Mouse (Mus musculus): ENCODE measurements around the gene Ano6. TPM values are rescaled to one million over a fixed set of nuclear protein-coding genes. Genes with fewer than 3 reads are reported as not detected.
A peak's percentile ranks its signal among the peaks of the same experiment; 100 is the strongest.

The Ano6 gene
- polyA plus RNA-seq, 1 experiment from 2014 or later = 40.8 TPM

DNA sequence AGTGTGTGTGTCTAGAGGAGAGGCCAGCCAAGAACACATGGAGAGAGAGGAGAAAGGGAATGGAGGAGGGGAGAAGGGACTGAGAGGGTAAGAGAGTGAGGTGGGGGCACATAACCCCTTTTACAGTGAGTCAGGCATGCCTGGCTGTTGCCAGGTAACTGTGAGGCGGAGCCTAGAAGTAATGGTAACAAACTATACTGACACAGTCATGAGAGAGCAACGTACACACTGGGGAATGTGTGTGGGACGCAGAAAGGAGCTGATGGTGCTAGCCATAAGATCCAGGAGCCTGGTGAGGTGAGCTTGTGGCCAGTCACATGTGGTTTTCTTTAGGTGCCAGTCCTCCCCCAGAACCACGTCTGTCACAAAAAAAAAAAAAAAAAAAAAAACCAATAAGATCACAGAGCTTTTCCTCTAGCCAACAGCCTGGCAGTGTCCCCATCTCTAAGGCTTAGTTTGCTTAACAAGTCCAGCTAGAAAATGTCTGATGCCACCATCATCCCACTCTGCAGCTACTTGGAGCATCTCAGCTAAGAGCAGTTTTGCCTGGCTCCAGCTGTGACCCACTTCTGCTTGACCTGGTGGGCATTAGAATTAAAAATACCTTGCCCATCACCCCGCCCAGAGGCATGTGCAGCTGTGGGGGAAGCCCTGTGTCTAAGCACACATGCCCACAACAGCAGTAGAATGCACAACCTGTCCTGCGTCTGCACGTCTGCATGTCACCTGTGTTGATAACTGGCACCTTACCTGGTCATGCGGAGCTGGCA lies 186.7 kb downstream of the Ano6 start:
- Histone ChIP-seq H3K36me3 (peaks cover 21% of the 10 kb centered on the region), H3K4me3 (no peak overlapping the region), H3K27ac (no peak overlapping the region), H3K27me3 (ENCODE audit: insufficient read depth, poor library complexity, severe bottlenecking) (no peaks in the 10 kb centered on the region), H3K4me1 (peaks cover 13% of the 10 kb centered on the region), H3K9me3 (no peaks in the 10 kb centered on the region)
- 79% methylated on average over 8 of the region's 8 CpGs for WGBS
- no peak for DNase-seq (ENCODE audit: low spot score)

DNA sequence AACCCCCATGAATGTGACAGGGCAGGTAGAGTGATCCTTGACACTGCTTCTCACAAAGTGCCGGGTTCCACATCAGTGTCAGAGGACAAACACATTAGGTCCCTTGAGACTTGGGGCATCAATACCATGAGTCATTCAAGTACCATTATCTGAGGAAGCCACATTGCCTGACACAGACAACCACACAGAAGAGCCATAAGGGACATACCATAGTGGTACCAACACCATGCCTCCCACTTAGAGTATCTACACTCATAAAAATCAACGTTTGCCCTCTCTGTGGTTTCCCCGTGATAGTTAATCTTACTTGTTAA lies 187.3 kb downstream of the Ano6 start:
- Histone ChIP-seq H3K27ac (no peak overlapping the region), H3K9me3 (no peaks in the 10 kb centered on the region), H3K36me3 (peaks cover 16% of the 10 kb centered on the region), H3K27me3 (ENCODE audit: insufficient read depth, poor library complexity, severe bottlenecking) (no peaks in the 10 kb centered on the region), H3K4me1 (peaks cover 13% of the 10 kb centered on the region), H3K4me3 (no peak overlapping the region)
- 86% methylated on average over 3 of the region's 3 CpGs for WGBS
- DNase-seq (ENCODE audit: low spot score) = no peak

DNA sequence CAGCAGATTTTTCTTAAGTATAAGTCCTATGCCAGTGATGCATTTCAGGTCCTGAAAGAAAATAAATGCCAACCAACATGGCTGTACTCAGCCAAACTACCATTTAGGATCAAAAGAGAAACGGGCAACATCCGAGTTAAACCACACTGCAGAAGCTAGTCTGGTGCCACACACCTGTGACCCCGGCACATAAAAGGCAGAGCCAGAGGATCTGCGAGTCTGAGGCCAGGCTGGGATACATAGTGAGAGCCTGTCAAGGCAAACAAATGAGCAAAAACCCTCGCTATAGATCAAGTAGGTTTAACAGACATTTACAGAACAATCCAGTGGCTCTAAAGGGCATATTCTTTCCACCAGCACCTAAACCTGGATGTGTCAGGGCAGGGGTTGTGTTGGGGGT lies 190.0 kb downstream of the Ano6 start:
- 71% methylated on average over 5 of the region's 5 CpGs for WGBS
- no peaks in the 10 kb centered on the region for H3K36me3 ChIP-seq
- H3K27me3 ChIP-seq (ENCODE audit: insufficient read depth, poor library complexity, severe bottlenecking) = no peaks in the 10 kb centered on the region
- no peaks in the 10 kb centered on the region for H3K9me3 ChIP-seq
- peaks cover 13% of the 10 kb centered on the region for H3K4me1 ChIP-seq
- no peak for DNase-seq (ENCODE audit: low spot score)
- no peak overlapping the region for H3K4me3 ChIP-seq
- no peak overlapping the region for H3K27ac ChIP-seq

DNA sequence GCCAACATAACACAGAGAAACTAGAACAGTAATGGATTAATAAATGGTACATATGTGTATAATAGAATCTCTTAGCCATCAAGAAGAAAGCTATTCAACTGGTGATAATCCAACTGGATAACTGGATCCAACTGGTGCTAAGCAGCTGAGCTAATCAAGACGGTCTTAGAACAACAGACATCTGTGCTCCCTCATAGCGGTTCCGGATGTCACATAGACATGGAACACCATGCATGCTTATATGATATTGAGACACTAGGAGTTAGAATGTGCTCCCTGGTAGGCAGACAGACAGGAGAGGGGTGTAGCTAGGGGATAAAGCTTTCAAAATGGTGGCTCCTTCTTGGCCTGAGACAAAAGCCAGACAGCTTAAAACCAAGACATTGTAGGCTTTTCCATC lies 197.3 kb downstream of the Ano6 start:
- Histone ChIP-seq H3K9me3 (0 out of 2 replicates have a peak, but pooled peaks cover 6% of the 10 kb centered on the region), H3K27me3 (ENCODE audit: insufficient read depth, poor library complexity, severe bottlenecking) (no peaks in the 10 kb centered on the region), H3K27ac (no peak overlapping the region), H3K4me3 (no peak overlapping the region), H3K4me1 (no peaks in the 10 kb centered on the region), H3K36me3 (no peaks in the 10 kb centered on the region)
- WGBS = 91% methylated on average over 3 of the region's 3 CpGs
- no peak for DNase-seq (ENCODE audit: low spot score)

DNA sequence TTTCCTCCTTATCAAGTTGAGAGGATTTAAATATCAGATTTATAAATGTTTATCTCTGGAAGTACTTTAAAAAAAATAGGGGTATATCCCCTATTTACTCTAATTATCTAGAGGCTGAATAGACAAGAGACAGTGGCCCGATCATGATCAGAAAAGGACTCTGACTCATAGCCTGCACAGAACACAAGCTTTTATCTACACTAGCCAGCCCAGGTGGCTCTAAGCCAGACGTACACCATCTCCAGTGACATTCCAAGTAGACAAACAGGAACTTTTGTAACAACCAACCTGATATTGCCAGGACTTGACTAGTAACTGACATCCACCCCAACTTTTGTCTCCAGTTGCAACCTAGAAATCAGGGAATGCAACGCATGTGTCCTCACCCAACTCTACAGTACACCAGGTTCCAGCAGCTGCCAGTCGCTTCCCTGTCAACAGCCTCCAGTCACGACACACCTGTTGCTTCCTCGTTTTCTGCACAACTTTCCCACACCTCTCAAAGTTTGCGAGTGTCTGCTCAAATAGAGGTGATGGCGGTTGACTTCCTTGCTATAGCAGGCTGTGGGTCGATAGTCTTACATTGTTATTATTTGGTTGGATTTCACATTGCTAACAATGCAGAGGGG lies 199.0 kb downstream of the Ano6 start:
- H3K27ac ChIP-seq = no peak overlapping the region
- no peaks in the 10 kb centered on the region for H3K36me3 ChIP-seq
- no peaks in the 10 kb centered on the region for H3K27me3 ChIP-seq (ENCODE audit: insufficient read depth, poor library complexity, severe bottlenecking)
- no peaks in the 10 kb centered on the region for H3K4me1 ChIP-seq
- H3K4me3 ChIP-seq = no peak overlapping the region
- DNase-seq (ENCODE audit: low spot score) = no peak
- 0 out of 2 replicates have a peak, but pooled peaks cover 6% of the 10 kb centered on the region for H3K9me3 ChIP-seq
- 77% methylated on average over 9 of the region's 9 CpGs for WGBS

DNA sequence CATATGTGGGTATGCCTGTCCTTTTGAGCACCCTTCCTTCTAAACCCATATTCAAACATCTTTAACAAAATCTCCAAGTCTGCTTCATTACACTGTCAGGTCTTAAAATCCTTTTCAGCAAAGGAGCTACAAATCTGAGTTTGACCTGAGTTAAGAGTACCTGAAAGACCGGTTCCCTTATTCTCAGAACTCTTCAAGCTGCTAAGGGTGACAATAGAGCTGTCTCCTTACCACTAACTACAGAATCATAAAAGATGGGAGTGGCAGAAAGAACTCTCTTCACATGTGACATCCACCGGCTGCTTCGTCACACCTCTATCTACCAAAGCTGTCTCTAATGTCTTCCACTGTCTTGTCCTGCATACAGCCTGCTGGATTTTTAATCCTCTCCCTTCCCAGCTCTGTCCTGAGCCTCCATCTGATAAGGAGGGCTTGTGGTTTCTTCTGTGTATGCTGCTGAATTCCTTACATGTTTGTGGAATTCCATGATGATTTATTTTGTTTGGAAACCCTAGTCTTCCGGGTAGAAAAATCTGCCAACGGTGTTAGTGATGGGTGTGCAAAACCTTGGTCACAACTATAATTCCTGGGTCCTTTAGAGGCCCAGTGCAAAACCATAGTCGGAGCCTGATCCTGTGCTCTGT lies 212.4 kb downstream of the Ano6 start:
- peaks cover 13% of the 10 kb centered on the region for H3K4me1 ChIP-seq
- WGBS = 50% methylated on average over 6 of the region's 6 CpGs
- no peaks in the 10 kb centered on the region for H3K36me3 ChIP-seq
- no peak for DNase-seq (ENCODE audit: low spot score)
- H3K27ac ChIP-seq = no peak overlapping the region
- no peak overlapping the region for H3K4me3 ChIP-seq
- no peaks in the 10 kb centered on the region for H3K9me3 ChIP-seq
- H3K27me3 ChIP-seq (ENCODE audit: insufficient read depth, poor library complexity, severe bottlenecking) = no peaks in the 10 kb centered on the region

DNA sequence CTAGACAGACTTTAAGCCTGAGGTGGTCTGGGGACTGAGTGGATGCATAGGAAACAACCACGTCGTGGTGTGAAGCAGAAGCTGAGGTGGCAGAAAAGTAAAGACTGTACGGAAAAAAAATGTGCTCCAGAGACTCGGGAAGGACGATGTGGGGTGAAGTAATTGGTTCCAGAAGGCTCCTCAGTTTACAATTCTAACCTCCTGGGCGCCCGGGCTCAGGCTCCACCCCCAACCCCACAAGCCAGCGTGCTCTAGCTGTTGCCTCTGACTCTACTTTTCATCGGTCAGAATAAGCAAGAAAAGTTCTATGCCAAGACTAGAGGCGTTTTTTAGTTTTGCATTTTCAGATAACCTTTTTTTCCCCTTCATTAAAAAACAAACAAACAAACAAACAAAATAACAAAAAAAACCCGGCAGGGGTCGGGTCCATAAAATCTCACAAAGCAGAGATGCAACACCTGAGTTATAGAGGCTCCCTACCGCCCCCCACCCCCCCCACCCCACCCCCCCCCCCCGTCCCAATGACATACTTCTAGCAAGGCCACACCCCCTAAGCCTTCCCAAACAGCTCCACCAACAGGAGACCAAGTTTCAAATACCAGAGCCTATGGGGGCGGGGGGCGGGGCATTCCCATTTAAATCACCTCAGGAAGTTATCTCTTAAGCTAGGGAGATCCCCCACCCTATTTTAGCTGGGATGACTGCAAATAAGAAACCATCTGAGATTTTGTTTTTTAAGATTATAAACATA lies 221.2 kb downstream of the Ano6 start:
- H3K36me3 ChIP-seq = no peaks in the 10 kb centered on the region
- no peak overlapping the region for H3K4me3 ChIP-seq
- H3K27ac ChIP-seq = no peak overlapping the region
- no peaks in the 10 kb centered on the region for H3K27me3 ChIP-seq (ENCODE audit: insufficient read depth, poor library complexity, severe bottlenecking)
- DNase-seq (ENCODE audit: low spot score) = no peak
- peaks cover 7% of the 10 kb centered on the region; the same call in 1 of the 2 replicates for H3K9me3 ChIP-seq
- 79% methylated on average over 16 of the region's 16 CpGs for WGBS
- no peaks in the 10 kb centered on the region for H3K4me1 ChIP-seq

DNA sequence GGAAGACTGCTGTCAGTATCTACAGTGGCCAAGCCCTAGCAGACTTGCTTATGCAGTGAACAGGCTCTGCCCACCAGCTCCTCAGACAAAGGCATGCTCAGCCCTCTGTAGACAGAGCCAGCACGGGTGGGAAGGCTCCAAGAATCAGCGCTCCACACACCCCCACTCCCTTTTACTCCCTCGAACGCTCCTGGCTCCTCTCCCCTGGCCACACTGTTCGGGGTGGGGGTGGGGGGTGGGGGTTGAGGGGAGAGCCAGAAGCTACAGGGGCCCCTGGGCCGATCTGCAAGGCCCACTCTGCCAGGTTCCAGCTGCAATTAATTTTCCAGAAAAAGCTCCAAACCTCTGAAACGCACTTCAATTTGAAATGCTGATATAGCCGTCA lies 221.7 kb downstream of the Ano6 start:
- Histone ChIP-seq H3K27ac (0 out of 2 replicates have a peak overlapping the region, but pooled peaks have one; percentile 7), H3K9me3 (peaks cover 11% of the 10 kb centered on the region; the same call in 1 of the 2 replicates), H3K27me3 (ENCODE audit: insufficient read depth, poor library complexity, severe bottlenecking) (no peaks in the 10 kb centered on the region), H3K4me3 (no peak overlapping the region), H3K36me3 (no peaks in the 10 kb centered on the region), H3K4me1 (no peaks in the 10 kb centered on the region)
- WGBS = 67% methylated on average over 8 of the region's 8 CpGs
- no peak for DNase-seq (ENCODE audit: low spot score)

DNA sequence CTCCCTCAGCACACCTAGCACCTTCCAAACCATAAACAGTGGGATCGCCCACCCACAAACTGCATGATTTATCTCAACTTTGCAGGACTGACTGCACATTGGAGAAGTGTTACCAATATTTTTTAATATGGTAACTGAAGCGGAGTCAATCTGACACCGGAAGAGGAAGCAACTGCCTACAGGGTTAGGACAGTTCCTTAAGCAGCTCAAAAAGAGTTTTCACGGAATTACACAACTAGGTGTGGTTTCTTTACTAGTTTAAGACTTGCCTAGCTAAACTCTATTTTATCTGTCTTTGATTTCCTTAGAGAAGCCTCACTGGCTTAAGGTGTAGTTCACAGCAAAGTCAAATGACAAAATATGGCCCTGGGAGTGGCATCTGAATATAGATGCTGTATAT lies 223.9 kb downstream of the Ano6 start:
- H3K4me3 ChIP-seq = no peak overlapping the region
- 92% methylated on average over 4 of the region's 4 CpGs for WGBS
- H3K4me1 ChIP-seq = no peaks in the 10 kb centered on the region
- H3K36me3 ChIP-seq = no peaks in the 10 kb centered on the region
- DNase-seq (ENCODE audit: low spot score) = no peak
- peaks cover 11% of the 10 kb centered on the region; the same call in 1 of the 2 replicates for H3K9me3 ChIP-seq
- no peaks in the 10 kb centered on the region for H3K27me3 ChIP-seq (ENCODE audit: insufficient read depth, poor library complexity, severe bottlenecking)
- H3K27ac ChIP-seq = no peak overlapping the region

DNA sequence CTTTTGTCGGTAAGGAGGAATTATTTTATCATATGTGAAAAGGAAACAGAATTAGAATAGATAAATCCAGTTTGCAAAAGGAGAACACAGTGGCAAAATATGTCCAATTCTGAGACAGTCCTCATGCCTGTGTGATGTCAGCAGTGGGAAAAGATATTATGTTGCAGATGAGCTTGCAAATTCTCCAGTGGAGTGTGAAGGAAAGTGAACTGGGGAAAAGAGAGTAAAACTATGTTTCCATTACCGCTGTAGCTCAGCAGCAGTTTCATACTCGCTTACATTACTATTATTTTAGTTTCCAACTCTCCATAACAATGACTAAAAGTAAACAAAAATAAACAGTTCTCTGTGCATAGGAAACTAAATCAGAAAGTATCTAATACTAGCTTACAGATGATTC lies 229.8 kb downstream of the Ano6 start:
- peaks cover 11% of the 10 kb centered on the region; the same call in 1 of the 2 replicates for H3K9me3 ChIP-seq
- H3K4me1 ChIP-seq = no peaks in the 10 kb centered on the region
- DNase-seq (ENCODE audit: low spot score) = no peak
- no peak overlapping the region for H3K27ac ChIP-seq
- H3K27me3 ChIP-seq (ENCODE audit: insufficient read depth, poor library complexity, severe bottlenecking) = no peaks in the 10 kb centered on the region
- no peak overlapping the region for H3K4me3 ChIP-seq
- 92% methylated on average over 3 of the region's 3 CpGs for WGBS
- H3K36me3 ChIP-seq = no peaks in the 10 kb centered on the region

DNA sequence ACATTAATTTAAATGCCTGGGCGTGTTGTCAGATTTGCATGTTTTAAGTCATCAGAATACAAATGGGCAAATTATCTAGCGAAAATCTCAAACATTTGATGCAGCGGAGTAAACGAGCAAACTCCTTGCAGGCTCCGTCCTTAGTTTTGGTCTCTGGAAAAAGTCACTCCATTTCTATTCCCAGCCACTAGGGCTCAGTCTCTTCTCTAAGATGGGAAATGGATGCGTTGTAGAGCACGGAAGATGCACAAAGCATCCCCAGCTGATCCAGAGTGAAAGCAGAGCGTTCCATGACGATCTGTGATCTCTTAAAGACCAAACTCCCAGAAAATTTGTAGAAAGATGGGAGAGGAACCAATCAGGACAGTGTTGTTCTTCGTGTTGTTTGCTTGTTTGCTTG lies 230.9 kb downstream of the Ano6 start:
- H3K4me1 ChIP-seq = no peaks in the 10 kb centered on the region
- no peak for DNase-seq (ENCODE audit: low spot score)
- H3K9me3 ChIP-seq = peaks cover 7% of the 10 kb centered on the region; the same call in 1 of the 2 replicates
- WGBS = 50% methylated on average over 10 of the region's 10 CpGs
- no peak overlapping the region for H3K27ac ChIP-seq
- H3K27me3 ChIP-seq (ENCODE audit: insufficient read depth, poor library complexity, severe bottlenecking) = no peaks in the 10 kb centered on the region
- H3K36me3 ChIP-seq = no peaks in the 10 kb centered on the region
- H3K4me3 ChIP-seq = no peak overlapping the region
